Comparison of ENCODE assay signal across 21 mouse cellular contexts in the genomic region with DNA sequence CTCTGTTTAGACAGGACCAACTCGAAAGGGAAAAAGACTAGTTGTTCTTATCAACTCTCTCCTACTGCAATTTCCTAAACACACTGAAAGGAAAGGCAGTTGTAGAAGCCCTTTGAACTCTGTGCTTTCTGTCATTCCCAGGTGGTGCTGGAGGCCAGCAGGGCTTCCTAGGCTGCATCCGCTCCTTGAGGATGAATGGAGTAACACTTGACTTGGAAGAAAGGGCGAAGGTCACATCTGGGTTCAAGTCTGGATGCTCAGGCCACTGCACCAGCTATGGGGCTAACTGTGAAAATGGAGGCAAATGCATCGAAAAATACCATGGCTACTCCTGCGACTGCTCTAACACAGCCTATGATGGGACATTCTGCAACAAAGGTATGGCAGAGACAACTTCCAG.
DNase-seq lines count a peak whose midpoint lies in the region; ATAC-seq lines count a peak whose summit lies in the region.
"Had no signal": no experiment of that assay in that cellular context is flagged by ENCODE, and none has a peak within 500 bp of the region (broad histone marks: within the 10 kb centered on the region; RNA-seq: fewer than 3 reads in every experiment).

No protein-coding gene starts in this region.

- H3K36me3 ChIP-seq in neural tube, embryonic 11.5 days (ENCODE audit: control insufficient read depth, insufficient read depth, low read length) = no peaks in the 10 kb centered on the region
- H3K36me3 ChIP-seq: embryonic facial prominence, embryonic 12.5 days; forebrain, embryonic 15.5 days; heart, embryonic 15.5 days; hindbrain, embryonic 12.5 days had no signal

- 67% methylated on average over 5 of the region's 5 CpGs for WGBS in neural tube, embryonic 11.5 days

- DNase-seq in embryo, embryonic 10 days (ENCODE audit: low spot score) = peak; percentile 74
- DNase-seq in embryo, embryonic 10.5 days (ENCODE audit: low spot score) = peak; percentile 52
- DNase-seq in forelimb bud, embryonic 11.5 days (ENCODE audit: low read depth, low spot score) = peak; percentile 8
- peak; percentile 10 for DNase-seq in neural tube, embryonic 11.5 days (ENCODE audit: low spot score)
- no peak for DNase-seq in testis, postnatal 14 days (ENCODE audit: low spot score)
- DNase-seq in spleen, adult 12 weeks (ENCODE audit: low spot score) = no peak
- DNase-seq in cerebellum, adult 9-11 months = no peak
- DNase-seq: adrenal gland, adult 8-10 months; adrenal gland, postnatal 36 days; cerebellum, adult 2 months; cerebellum, postnatal 14 days; gastrocnemius, postnatal 10 days; heart, adult 2 months; heart, postnatal 14 days had no signal

- no peak overlapping the region for H3K4me3 ChIP-seq in neural tube, embryonic 11.5 days (ENCODE audit: low read depth, low read length)
- H3K4me3 ChIP-seq: embryonic facial prominence, embryonic 12.5 days; forebrain, embryonic 15.5 days; heart, adult 2 months; heart, embryonic 15.5 days; hindbrain, embryonic 12.5 days had no signal

- H3K9ac ChIP-seq in neural tube, embryonic 11.5 days (ENCODE audit: low read length) = no peak overlapping the region
- H3K9ac ChIP-seq: embryonic facial prominence, embryonic 12.5 days; forebrain, embryonic 15.5 days; heart, embryonic 15.5 days; hindbrain, embryonic 12.5 days had no signal

- no peak for ATAC-seq in neural tube, embryonic 11.5 days (ENCODE audit: insufficient read depth, low FRiP score, low TSS enrichment)
- ATAC-seq: forebrain, embryonic 15.5 days; hindbrain, embryonic 16.5 days; inflammation-experienced regulatory T-cells, adult 6 months had no signal

- no peaks in the 10 kb centered on the region for H3K4me1 ChIP-seq in neural tube, embryonic 11.5 days (ENCODE audit: control insufficient read depth, insufficient read depth, low read length)
- H3K4me1 ChIP-seq: embryonic facial prominence, embryonic 12.5 days had no signal

- no peak overlapping the region for H3K4me2 ChIP-seq in neural tube, embryonic 11.5 days (ENCODE audit: low read depth)
- H3K4me2 ChIP-seq: embryonic facial prominence, embryonic 12.5 days; forebrain, embryonic 15.5 days; heart, embryonic 11.5 days; heart, embryonic 15.5 days; hindbrain, embryonic 12.5 days had no signal

- no peaks in the 10 kb centered on the region for H3K9me3 ChIP-seq in neural tube, embryonic 11.5 days (ENCODE audit: control insufficient read depth, low read length)
- H3K9me3 ChIP-seq: embryonic facial prominence, embryonic 12.5 days; forebrain, embryonic 15.5 days; heart, embryonic 15.5 days; hindbrain, embryonic 12.5 days had no signal

- no peaks in the 10 kb centered on the region for H3K27me3 ChIP-seq in neural tube, embryonic 11.5 days (ENCODE audit: control insufficient read depth, insufficient read depth, low read length)
- H3K27me3 ChIP-seq: forebrain, embryonic 15.5 days; heart, embryonic 15.5 days had no signal

- H3K27ac ChIP-seq in neural tube, embryonic 11.5 days (ENCODE audit: low read depth, low read length) = no peak overlapping the region
- H3K27ac ChIP-seq: embryonic facial prominence, embryonic 12.5 days; forebrain, embryonic 15.5 days; heart, adult 2 months; heart, embryonic 15.5 days; hindbrain, embryonic 12.5 days had no signal

Comparison
In these comparisons a context has a peak if more than half of its experiments do, and no peak if none do; other contexts are left out.
1. DNase-seq: peak in embryo, embryonic 10 days (single experiment), embryo, embryonic 10.5 days (single experiment), forelimb bud, embryonic 11.5 days (single experiment) and neural tube, embryonic 11.5 days (single experiment); none in testis, postnatal 14 days (single experiment), spleen, adult 12 weeks (single experiment) and cerebellum, adult 9-11 months (single experiment).